Mouse (Mus musculus) megakaryocyte, embryonic 14.5 days (primary cell): ENCODE data around the gene Cpne5.

Source experiments
- FLI1 ChIP-seq: IDR thresholded peaks from 2 replicates; pipeline ENCODE4 v1.6.1; 2012; ENCODE audit warnings: low read length, inconsistent platforms, mixed read lengths
- GATA1 ChIP-seq: IDR thresholded peaks from 3 replicates; pipeline ENCODE4 v1.6.1; 2012; ENCODE audit warnings: mixed read lengths, low read length, inconsistent platforms, borderline replicate concordance

GRCm38 (mm10) chr17:29116023-29116422 is 121.9 kb downstream of the Cpne5 start:
- TF ChIP-seq GATA1 (no peak), FLI1 (no peak)
